Mouse (Mus musculus): ENCODE results near the gene Wfdc5.

DNA sequence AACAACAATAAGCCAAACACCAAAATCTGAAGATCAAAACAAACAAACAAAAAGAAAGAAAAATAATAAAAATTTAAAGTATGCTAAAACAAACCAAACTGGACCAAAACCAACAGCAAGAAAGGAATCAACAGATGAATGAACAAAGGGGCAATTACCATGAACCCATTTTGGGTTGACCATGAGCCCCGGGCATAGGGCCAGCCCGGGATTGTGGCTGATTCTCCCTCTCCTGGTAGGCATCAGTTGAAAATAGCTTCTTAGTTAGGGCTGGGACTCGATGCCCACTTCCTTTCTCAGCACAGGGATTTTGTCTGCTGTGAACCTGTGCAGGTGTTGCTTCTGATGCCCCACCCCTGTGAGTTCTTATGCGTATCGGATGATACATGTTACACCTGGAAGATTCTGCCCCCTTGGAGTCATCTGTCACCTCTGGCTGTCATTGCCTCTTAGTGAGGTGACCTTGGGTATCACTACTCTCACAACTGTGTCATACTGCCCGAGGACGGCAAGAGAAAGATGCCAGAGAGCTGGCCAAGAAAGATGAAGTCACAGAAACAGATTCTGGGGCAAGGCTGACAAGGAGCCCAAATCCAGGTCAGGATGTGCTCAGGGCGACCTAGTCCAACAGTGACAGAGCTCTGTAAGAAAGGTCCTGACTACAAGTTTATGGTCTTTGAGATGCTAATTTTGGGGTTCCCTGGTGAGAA, 46.0 kb upstream of the Wfdc5 start:
- TF ChIP-seq CTCF (IDR thresholded peaks at IDR 0.05; ENCODE audit: borderline replicate concordance, control insufficient read depth, extremely low read depth, insufficient read depth, low read length, poor library complexity) (no peak), POLR2A (IDR thresholded peaks at IDR 0.05; ENCODE audit: control insufficient read depth, extremely low read depth, insufficient read depth, low read length, poor library complexity) (no peak)

Data from thymus, adult 2 months (tissue).